Mouse (Mus musculus): ENCODE measurements around the gene Fam185a.

GRCm38 (mm10) chr5:21383392-21384251 lies 41.1 kb upstream of the Fam185a start:
- no peak for TF ChIP-seq CTCF (IDR thresholded peaks at IDR 0.05; ENCODE audit: borderline replicate concordance, insufficient read depth, low read length)
- no peak for TF ChIP-seq POLR2A (IDR thresholded peaks at IDR 0.05; ENCODE audit: low read depth, low read length)
